Mouse (Mus musculus): ENCODE results near the gene Gm28053. TPM values are rescaled to one million over a fixed set of nuclear protein-coding genes. Genes with fewer than 3 reads are reported as not detected.

The Gm28053 gene
- not detected in 2 replicates for polyA plus RNA-seq (2012)

- TF ChIP-seq GATA1 (IDR thresholded peaks at IDR 0.05; ENCODE audit: low read length), result no peak
Observed at GRCm38 (mm10) chr6:48718455-48718854, at the start of gene Gm28053, which contains the start of gene Gimap7. Gene Gm28053 (plus strand): TSS chr6:48718607. Gene Gimap7 (plus strand): TSS chr6:48718621.

DNA sequence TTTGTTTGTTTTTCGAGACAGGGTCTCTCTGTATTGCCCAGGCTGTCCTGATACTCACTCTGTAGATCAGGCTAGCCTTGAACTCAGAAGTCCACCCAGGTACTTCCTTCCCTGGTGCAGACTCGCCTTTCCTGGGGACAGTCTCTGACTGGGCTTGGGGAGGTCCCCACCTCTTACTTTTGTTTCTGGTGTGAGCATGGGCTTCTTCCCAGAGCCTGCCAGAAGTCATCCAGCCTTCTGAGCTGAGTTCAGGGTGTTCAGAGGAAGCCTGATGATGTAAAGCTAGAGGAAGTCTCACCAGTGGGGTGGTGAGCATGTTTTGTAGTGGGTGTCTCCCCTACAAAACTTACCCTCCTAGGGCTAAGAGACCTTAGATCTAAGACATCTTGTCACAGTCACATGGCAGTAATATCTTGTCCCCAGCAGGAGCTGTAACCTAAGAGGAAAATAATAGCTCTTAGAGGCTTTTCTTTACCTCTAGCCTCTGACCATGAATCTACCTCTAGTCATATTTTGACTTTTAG lies 48.9 kb upstream of the Gm28053 start:
- TF ChIP-seq GATA1 (IDR thresholded peaks at IDR 0.05; ENCODE audit: low read length), result no peak

DNA sequence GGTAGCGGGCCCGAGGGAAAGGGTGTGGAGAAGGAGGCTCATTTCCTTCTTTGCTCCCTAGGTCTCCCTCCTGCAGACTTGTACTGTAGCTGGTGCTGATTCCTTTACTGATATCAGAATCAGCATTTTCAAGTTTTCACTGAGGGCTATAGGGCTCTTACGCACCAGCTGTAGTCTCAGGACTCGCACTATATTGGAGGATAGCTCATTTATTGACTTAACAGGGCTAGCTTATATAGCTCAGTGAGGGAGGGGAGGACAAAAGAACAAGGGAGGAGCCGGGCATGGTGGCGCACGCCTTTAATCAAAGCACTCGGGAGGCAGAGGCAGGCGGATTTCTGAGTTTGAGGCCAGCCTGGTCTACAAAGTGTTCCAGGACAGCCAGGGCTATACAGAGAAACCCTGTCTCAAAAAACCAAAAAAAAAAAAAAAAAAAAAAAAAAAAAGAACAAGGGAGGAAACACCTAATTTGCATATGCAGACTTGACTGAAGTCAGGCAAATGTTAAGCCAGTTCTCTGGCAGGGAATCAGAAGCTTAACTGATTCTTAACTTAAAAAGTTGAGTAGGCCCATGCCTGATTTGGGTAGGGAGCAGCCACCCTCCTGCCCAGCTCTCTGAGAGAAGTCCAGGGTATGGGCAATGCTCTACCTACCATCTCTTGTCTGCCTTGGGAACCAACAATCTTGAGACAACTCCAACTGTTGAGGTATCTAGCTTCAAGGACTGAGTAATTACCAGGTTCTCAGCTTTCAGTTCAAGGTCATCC lies 43.9 kb upstream of the Gm28053 start:
- no peak for TF ChIP-seq GATA1 (IDR thresholded peaks at IDR 0.05; ENCODE audit: low read length)

DNA sequence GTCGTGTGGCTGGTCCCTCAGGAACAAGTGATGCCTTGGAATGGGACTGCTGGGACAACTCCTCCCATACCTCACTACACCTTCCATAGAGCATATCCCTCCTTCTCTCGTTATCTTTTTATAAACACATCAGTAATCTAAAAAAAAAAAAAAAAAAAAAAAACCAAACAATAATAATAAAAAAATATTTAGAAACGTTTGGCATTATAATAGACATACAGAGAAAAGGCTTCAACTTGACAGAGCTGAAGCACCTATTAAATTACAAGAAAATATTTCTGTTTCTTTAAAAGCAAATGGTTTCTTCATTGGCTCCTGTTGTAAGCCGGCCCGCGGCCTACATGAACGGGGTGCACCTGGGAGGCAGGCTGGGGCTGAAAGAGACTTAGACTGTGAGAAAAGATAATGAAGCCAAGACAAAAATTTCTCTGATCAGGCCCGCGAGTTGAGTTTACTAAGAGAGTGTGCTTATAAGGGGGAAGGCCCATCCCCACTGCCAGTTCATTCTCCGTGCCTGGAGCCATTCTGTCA lies 42.9 kb upstream of the Gm28053 start:
- no peak for TF ChIP-seq GATA1 (IDR thresholded peaks at IDR 0.05; ENCODE audit: low read length)

DNA sequence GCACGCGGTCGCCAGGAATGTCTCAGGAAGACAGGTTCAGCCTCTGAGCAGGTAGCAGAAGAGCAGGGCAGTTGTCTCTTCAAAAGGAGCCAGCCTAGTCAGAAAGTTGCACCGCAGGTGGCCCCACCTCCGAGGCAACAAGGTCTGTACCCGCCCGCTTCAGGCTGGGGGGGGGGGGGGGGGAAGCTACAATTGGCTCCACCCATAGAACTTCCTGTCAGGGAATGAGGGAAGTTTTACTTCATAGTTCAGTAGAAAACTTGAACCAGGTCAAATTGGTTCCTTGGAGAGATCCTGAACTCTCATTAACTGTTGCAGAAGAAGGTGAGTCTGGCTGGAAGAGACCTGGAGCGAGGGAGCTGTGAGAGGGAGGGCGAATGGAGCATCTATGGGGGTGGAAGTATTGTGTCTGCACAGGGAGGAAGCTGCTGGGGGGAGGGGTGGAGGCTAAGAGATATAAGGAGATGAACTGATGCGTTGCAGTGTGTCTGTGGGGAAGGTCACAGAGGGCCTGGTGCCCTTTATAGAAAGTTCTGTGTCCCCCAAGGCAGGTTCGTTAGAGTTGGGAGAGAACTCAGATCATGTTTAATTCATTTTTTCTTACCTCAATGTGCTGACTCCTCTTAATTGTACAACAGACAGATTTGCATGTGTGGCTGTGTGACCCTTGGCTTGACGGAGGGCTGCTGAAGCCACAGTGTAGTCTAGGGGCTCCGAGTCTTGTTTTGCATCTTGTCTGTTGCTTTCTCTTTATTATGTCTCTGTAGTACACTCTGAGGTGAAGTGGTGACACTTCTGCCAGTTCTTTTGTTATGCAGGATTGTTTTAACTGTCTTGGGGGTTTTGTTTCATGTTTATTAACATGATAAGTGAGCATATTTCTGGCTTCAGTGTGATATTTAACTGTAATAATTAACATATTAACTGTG lies 42.2 kb upstream of the Gm28053 start, which contains the start of gene Gimap9:
TSS of gene Gimap9 (plus strand) at position 199 of the 929 bp plus-strand sequence.
- no peak for TF ChIP-seq GATA1 (IDR thresholded peaks at IDR 0.05; ENCODE audit: low read length)

DNA sequence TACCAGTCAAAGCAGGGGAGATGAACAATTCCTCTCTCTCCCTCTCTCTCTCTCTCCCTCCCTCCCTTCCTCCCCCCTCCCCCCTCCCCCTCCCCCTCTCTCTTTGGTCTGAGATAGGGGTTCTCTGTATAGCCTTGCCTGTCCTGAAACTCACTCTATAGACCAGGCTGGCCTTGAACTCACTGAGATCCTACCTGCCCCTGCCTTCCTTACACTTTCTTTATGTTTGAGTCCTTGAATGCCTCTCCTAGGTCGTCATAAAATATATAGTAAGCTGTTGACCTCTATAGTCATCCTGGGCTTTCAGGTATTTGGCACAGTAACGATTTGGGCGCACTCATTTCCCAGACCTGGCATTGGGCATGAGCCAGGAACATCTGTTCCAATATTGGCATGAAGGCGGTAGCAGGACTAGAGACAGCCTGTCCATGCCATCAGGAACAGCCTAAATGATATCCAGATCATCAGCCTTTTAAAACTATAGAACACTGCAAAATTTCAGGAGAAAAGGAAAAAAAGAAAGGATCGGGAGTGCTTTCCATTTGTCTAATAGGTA lies 41.5 kb upstream of the Gm28053 start:
- no peak for TF ChIP-seq GATA1 (IDR thresholded peaks at IDR 0.05; ENCODE audit: low read length)

DNA sequence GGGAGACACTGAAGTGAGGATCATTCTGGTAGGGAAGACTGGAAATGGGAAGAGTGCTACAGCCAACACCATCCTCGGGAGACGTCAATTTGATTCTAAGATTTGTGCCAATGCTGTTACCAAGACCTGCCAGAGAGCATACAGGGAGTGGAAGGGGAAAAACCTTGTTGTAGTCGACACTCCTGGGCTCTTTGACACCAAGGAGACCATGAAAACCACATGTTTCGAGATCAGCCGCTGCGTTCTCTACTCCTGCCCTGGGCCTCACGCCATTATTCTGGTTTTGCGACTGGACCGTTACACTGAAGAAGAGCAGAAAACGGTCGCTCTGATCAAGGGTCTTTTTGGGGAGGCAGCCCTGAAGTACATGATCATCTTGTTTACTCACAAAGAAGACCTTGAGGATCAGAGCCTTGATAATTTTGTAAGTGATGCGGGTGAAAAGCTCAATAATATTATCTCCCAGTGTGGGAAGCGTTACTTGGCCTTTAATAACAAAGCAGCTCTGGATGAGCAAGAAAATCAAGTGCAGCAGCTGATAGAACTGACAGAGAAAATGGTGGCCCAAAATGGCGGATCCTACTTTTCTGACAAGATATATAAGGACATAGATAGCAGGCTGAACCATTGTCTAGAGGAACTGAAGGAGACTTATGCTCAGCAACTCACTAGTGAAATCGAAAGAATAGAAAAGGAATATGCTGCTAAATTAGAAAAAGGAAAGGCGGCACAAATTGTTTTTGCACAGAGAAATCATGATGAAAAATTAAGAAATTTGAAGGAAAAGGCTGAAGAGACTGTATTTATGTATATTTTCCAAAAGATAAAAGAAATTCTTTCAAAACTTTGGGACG lies 40.7 kb upstream of the Gm28053 start:
- no peak for TF ChIP-seq GATA1 (IDR thresholded peaks at IDR 0.05; ENCODE audit: low read length)

DNA sequence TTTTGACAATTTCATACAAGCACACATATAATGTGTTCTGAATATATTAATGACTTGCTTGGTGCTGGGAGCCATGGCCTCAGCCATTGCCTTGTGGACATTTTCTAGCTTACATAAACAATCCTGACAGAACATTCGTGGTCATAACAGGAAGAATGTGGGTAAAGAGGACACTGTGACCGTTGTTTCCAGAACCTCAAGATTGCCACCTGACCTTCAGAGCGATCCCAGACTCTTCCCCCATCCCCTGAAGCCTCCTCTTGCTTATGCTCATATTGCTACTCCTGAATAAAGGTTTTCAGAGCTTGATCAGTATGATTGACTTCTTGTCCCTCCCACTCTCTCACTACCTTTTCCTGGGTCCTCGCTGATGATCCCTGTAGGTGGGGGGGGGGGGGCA lies 40.0 kb upstream of the Gm28053 start:
- no peak for TF ChIP-seq GATA1 (IDR thresholded peaks at IDR 0.05; ENCODE audit: low read length)

GRCm38 (mm10) chr6:48679701-48680100 lies 38.7 kb upstream of the Gm28053 start:
- no peak for TF ChIP-seq GATA1 (IDR thresholded peaks at IDR 0.05; ENCODE audit: low read length)

DNA sequence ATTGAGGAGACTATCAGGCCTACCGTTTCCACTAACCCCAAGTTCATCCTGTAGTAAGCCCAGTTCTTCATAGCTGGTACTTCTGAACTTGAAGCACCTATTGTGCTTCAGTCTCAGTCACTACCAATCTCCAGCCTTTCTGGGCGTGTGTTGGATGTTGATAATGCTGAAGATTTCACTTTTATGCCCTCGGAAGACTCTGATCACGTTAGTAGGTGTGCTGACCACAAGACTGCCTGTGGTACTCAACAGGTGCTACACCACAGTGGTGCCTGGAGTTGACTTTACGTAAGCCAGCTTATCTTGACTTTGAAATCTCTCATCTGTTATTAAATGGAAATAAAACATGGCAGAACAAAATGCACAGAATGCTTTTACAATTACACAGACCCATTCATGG lies 38.0 kb upstream of the Gm28053 start:
- no peak for TF ChIP-seq GATA1 (IDR thresholded peaks at IDR 0.05; ENCODE audit: low read length)

DNA sequence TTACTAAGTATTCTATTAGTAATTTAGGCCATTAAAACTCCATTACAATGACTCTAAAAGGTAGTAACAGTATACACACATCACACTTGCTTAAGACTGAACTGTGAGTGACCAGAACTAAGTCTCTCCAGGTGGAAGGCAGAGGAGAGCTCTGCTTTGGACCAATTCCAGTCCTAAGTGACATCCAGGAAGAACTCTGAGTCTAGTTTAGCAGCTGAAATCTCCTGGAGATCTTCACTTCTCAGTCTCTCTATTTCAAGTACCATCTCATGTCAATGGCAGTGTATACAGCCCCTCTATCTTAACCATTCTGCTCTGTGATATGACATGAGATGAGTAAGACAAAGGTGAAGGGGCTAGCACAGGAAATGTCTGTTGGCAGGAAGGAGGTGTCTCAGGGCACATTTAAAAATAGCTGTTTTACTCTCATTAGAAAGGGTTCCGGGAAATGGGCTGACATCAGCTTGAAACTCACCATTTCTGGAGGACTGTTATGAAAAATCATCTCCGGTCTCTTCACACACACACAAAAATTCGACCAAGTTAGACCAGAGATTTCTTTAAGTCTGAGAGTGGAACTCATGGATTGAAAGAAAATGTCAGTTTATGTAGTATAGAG lies 36.8 kb upstream of the Gm28053 start:
- TF ChIP-seq GATA1 (IDR thresholded peaks at IDR 0.05; ENCODE audit: low read length), result no peak

DNA sequence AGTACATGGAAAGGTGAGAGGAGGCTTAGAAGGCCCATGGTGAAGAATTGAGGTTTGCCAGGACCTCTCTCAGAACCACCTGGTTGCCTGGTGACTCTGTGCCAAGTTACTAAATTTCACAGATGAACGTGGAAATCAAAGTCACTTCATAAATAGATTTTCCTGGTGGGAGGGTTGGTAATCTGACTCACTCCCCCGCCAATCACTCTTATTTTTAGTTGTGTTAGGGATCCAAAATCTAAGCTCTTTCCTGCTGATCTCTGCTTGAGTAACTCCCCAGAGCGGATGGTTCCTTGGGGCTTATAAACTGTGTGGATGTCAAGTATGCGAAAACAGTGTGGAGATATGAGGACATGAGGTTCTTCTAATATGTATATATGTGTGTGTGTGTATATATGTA lies 36.1 kb upstream of the Gm28053 start:
- no peak for TF ChIP-seq GATA1 (IDR thresholded peaks at IDR 0.05; ENCODE audit: low read length)

DNA sequence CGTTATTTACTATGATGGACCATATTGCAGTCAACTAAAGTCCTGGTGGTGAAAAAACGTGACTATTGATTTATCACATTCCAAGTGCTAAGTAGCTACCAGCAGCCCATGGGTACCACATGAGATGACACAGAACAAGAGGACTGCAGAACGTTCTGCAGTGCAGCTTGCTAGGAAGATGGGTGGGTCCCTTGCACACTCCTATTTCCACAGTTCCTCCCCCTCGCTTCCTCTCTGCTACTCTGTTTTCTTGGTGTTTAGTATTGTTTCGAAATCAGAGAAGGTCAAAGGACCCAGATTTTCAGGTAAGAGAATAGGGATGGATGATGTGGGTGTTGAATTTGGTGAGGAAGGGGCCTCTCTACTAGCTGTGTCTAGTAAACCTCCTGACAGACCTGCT lies 34.1 kb upstream of the Gm28053 start, which contains the start of gene Gimap4:
TSS of gene Gimap4 (plus strand) at position 231 of the 400 bp plus-strand sequence.
- TF ChIP-seq GATA1 (IDR thresholded peaks at IDR 0.05; ENCODE audit: low read length), result no peak

- no peak for TF ChIP-seq GATA1 (IDR thresholded peaks at IDR 0.05; ENCODE audit: low read length)
Observed at GRCm38 (mm10) chr6:48684806-48685205, 33.6 kb upstream of the Gm28053 start.

All from G1E-ER4 (cell line).